8 mouse cellular contexts compared by ENCODE assay signal in genomic region chr16:13754400-13755190, GRCm38 (mm10). TPM values are rescaled to one million over a fixed set of nuclear protein-coding genes. Genes with fewer than 3 reads are reported as not detected.
DNase-seq lines count a peak whose midpoint lies in the region; ATAC-seq lines count a peak whose summit lies in the region.

No protein-coding gene starts in this region.

- peak overlapping the region; percentile 95 for H3K4me3 ChIP-seq in megakaryocyte, embryonic 14.5 days (replicated peaks)

- no peaks in the 10 kb centered on the region for H3K36me3 ChIP-seq in megakaryocyte, embryonic 14.5 days (replicated peaks; ENCODE audit: low read length)

- peak; percentile 93 to 95 for DNase-seq in adrenal gland, adult 18-20 months (ENCODE audit: low spot score in 2 of 2)
- DNase-seq in embryo, embryonic 10.5 days (ENCODE audit: low spot score): peak; percentile 97
- DNase-seq in gastrocnemius, postnatal 14 days: peak; percentile 96
- peak; percentile 71 to 91 for DNase-seq in left cerebral cortex, adult 9 months (ENCODE audit: low spot score in 2 of 2)
- peak; percentile 92 to 94 for DNase-seq in right cerebral cortex, adult 2 months (ENCODE audit: low spot score in 2 of 2)
- DNase-seq in urinary bladder, postnatal 10 days (ENCODE audit: low spot score): peak; percentile 75

- no peaks in the 10 kb centered on the region for H3K9me3 ChIP-seq in megakaryocyte, embryonic 14.5 days

- intact Hi-C loops in gastrocnemius, postnatal 14 days (cut with DNase I; ENCODE audit: low total_unique reads): no loop called here

- H3K4me1 ChIP-seq in megakaryocyte, embryonic 14.5 days: peaks cover 25% of the 10 kb centered on the region

- peak; percentile 97 for ATAC-seq in inflammation-experienced regulatory T-cells, adult 6 months

- no peaks in the 10 kb centered on the region for H3K27me3 ChIP-seq in megakaryocyte, embryonic 14.5 days (replicated peaks)

RNA-seq across cellular contexts. Expression of gene Pla2g10, which starts 23.8 kb away (rescaled TPM):
- total RNA-seq in adrenal gland, adult 18-20 months (2021): not detected
- not detected for total RNA-seq in gastrocnemius, postnatal 14 days (2021)
- polyA plus RNA-seq in inflammation-experienced regulatory T-cells, adult 6 months (2017; shearing (Covaris generic)): under 1 TPM in 1 of 3 experiments, not detected in 2; 0.38 TPM
- 2.0 and 3.1 TPM in 2 replicates for polyA plus RNA-seq in megakaryocyte, embryonic 14.5 days (2012; ENCODE audit: insufficient read depth, low replicate concordance)

RNA-seq across cellular contexts. Expression of gene Rrn3, which starts 25.9 kb away (rescaled TPM):
- total RNA-seq in adrenal gland, adult 18-20 months (2021): 10 to 100 TPM; 45.5 to 61.1 TPM
- total RNA-seq in gastrocnemius, postnatal 14 days (2021): 10 to 100 TPM; 25.1 to 26.6 TPM
- polyA plus RNA-seq in inflammation-experienced regulatory T-cells, adult 6 months (2017; shearing (Covaris generic)): 10 to 100 TPM; 47.8 to 54.8 (median 48.1) TPM
- polyA plus RNA-seq in megakaryocyte, embryonic 14.5 days (2012; ENCODE audit: insufficient read depth, low replicate concordance): 5.6 and 6.4 TPM in 2 replicates

Comparison
In these comparisons a context has a peak if more than half of its experiments do, and no peak if none do; other contexts are left out.
1. Peak in every context shown above with its lines: DNase-seq, ATAC-seq and H3K4me3 ChIP-seq.